Mouse (Mus musculus) intestine, postnatal 0 days (tissue): ENCODE results near the gene Asic2. TPM values are rescaled to one million over a fixed set of nuclear protein-coding genes. Genes with fewer than 3 reads are reported as not detected.

Experiments
- ATAC-seq: fragments of 200-750 bp; cut with Nextera tagmentation; 2 replicates; pipeline ENCODE4 v1.8.0; 2017; ENCODE audit warnings: mild to moderate bottlenecking, moderate TSS enrichment, moderate library complexity
- H3K27ac ChIP-seq: fragments of 300-500 bp; sonication (generic); 2 replicates; pipeline ENCODE4 v1.5.1; 2014; ENCODE audit warnings: mild to moderate bottlenecking, low read depth, low read length, moderate library complexity
- H3K27me3 ChIP-seq: fragments of 300-500 bp; sonication (generic); replicated peaks from 2 replicates; pipeline ENCODE4 v1.6.1; 2014; ENCODE audit warnings: low read length, mixed read lengths; ENCODE audit not compliant: control insufficient read depth, insufficient read depth
- H3K36me3 ChIP-seq: fragments of 300-500 bp; sonication (generic); 2 replicates; pipeline ENCODE4 v1.6.1; 2014; ENCODE audit warnings: mild to moderate bottlenecking, moderate library complexity; ENCODE audit not compliant: control insufficient read depth, insufficient read depth
- H3K4me1 ChIP-seq: fragments of 300-500 bp; sonication (generic); replicated peaks from 2 replicates; pipeline ENCODE4 v1.6.1; 2014; ENCODE audit warnings: antibody characterized with exemption, low read length, mixed read lengths; ENCODE audit not compliant: control insufficient read depth, insufficient read depth
- H3K4me2 ChIP-seq: fragments of 300-500 bp; sonication (generic); replicated peaks from 2 replicates; pipeline ENCODE4 v1.6.1; 2014; ENCODE audit warnings: low read depth, mild to moderate bottlenecking, moderate library complexity
- H3K4me3 ChIP-seq: fragments of 300-500 bp; sonication (generic); 2 replicates; pipeline ENCODE4 v1.5.1; 2014; ENCODE audit warnings: low read depth, low read length
- H3K9ac ChIP-seq: fragments of 300-500 bp; sonication (generic); 2 replicates; pipeline ENCODE4 v1.6.1; 2014; ENCODE audit warnings: mild to moderate bottlenecking, low read depth, low read length
- H3K9me3 ChIP-seq: fragments of 300-500 bp; sonication (generic); 2 replicates; pipeline ENCODE4 v1.6.1; 2016; ENCODE audit warnings: mixed run types; ENCODE audit not compliant: control insufficient read depth
- CTCF ChIP-seq: sonication (generic); IDR thresholded peaks from 2 replicates; pipeline ENCODE4 v1.5.1; 2016; ENCODE audit warnings: low read depth, mild to moderate bottlenecking, control low read depth, antibody characterized with exemption, moderate library complexity
- WGBS: fragments of 180-500 bp; shearing (Covaris S2); extraction: QIAGEN DNeasy Blood & Tissue Kit; methylation state at CpG from one replicate; pipeline ENCODE4 v1.1.7; 2014; 5-methylcytosine and 5-hydroxymethylcytosine counted together
- polyA plus RNA-seq: library from polyadenylated mRNA; unstranded; fragments of >200 nt; fragmentation: Nextera tagmentation; extraction: Ambion mirVana; gene quantifications from 2 replicates; pipeline ENCODE4 v1.2.1, GENCODE M21; 2015

Gene Asic2
- polyA plus RNA-seq, 1 experiment from 2014 or later = 0.55 TPM

- H3K4me2 ChIP-seq = no peak overlapping the region
- H3K9me3 ChIP-seq = no peaks in the 10 kb centered on the region
- 76% methylated on average over 4 of the region's 4 CpGs for WGBS
- H3K9ac ChIP-seq = no peak overlapping the region
- no peak overlapping the region for H3K4me3 ChIP-seq
- no peak overlapping the region for H3K27ac ChIP-seq
- H3K4me1 ChIP-seq = no peaks in the 10 kb centered on the region
- no peak for TF ChIP-seq CTCF
- no peaks in the 10 kb centered on the region for H3K36me3 ChIP-seq
- H3K27me3 ChIP-seq = no peaks in the 10 kb centered on the region
- ATAC-seq = no peak
Observed at GRCm38 (mm10) chr11:81800899-81801298, 167.4 kb downstream of the Asic2 start.

- ATAC-seq = no peak
- H3K27ac ChIP-seq = no peak overlapping the region
- no peaks in the 10 kb centered on the region for H3K36me3 ChIP-seq
- H3K27me3 ChIP-seq = no peaks in the 10 kb centered on the region
- H3K9me3 ChIP-seq = no peaks in the 10 kb centered on the region
- TF ChIP-seq CTCF = no peak
- no peak overlapping the region for H3K9ac ChIP-seq
- WGBS = 78% methylated on average over 2 of the region's 2 CpGs
- no peaks in the 10 kb centered on the region for H3K4me1 ChIP-seq
- no peak overlapping the region for H3K4me3 ChIP-seq
- H3K4me2 ChIP-seq = no peak overlapping the region
Observed at GRCm38 (mm10) chr11:81793588-81793987, 174.7 kb downstream of the Asic2 start.

DNA sequence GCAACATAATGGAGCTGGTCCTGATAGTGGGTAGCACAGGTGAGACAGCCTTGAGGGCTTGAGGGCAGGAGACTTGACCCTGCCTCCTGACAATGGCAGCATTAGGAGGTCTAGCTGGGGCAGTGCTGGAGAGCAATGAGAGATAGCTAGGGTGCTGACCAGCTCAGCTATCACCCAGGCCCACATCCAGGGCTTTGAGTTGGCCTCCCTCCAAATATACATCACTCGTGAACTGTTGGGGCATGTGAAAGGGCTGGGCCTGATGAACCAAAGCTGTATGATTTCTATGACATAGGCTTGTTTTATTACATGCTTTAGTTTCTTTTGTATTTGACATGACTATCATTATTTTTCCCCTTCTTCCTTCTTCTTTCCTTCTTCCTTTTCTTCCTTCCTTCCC is 176.7 kb downstream of the Asic2 start:
- no peaks in the 10 kb centered on the region for H3K27me3 ChIP-seq
- H3K4me1 ChIP-seq = no peaks in the 10 kb centered on the region
- TF ChIP-seq CTCF = no peak
- no peak overlapping the region for H3K4me2 ChIP-seq
- 75% methylated on average over 1 of the region's 1 CpGs for WGBS
- H3K9ac ChIP-seq = no peak overlapping the region
- no peaks in the 10 kb centered on the region for H3K9me3 ChIP-seq
- ATAC-seq = no peak
- no peaks in the 10 kb centered on the region for H3K36me3 ChIP-seq
- H3K4me3 ChIP-seq = no peak overlapping the region
- no peak overlapping the region for H3K27ac ChIP-seq

DNA sequence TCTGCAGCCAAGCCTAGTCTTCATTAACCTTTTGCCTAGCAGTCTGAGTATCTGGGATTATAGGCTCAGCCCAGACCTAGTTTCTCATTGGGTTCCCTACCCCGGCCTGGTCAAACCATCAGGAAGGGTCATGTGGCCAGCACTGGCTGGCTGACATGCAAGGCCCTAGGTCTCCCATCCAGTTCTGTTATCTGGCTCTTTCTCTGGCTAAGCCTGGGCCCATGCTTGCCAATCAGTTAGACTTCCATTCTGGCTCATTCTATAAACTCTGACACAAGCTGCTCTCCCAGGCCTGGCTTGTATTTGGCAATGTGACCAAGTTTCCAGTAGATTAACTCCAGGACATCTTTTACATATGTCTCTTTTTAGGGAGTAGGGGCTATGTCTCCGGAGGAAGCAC is 187.7 kb downstream of the Asic2 start:
- 88% methylated on average over 2 of the region's 2 CpGs for WGBS
- Histone ChIP-seq H3K27me3 (no peaks in the 10 kb centered on the region), H3K27ac (no peak overlapping the region), H3K36me3 (no peaks in the 10 kb centered on the region), H3K4me2 (no peak overlapping the region), H3K9ac (no peak overlapping the region), H3K9me3 (no peaks in the 10 kb centered on the region), H3K4me1 (no peaks in the 10 kb centered on the region), H3K4me3 (no peak overlapping the region)
- TF ChIP-seq CTCF = no peak
- ATAC-seq = no peak

DNA sequence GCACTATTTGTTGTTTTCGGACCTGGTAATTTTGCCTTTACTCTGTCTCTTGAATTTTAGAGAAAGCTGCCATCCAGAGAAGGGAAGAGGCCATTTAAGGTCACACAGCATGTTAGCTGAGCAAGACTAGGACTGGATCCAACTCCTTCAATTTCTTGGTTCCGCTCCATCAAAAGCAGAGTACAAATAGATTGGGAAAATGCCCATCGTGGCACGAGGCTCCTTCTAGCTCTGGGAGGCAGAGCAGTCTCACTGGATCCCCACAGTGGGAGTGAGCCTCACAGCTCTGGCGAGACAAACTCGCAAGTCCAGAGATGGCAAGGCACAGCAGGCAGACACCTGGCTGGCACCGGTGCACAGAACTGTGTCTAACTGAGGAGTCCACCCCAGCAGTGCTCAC is 188.4 kb downstream of the Asic2 start:
- no peak for ATAC-seq
- Histone ChIP-seq H3K27me3 (no peaks in the 10 kb centered on the region), H3K9me3 (no peaks in the 10 kb centered on the region), H3K4me3 (no peak overlapping the region), H3K27ac (no peak overlapping the region), H3K9ac (no peak overlapping the region), H3K4me2 (no peak overlapping the region), H3K36me3 (no peaks in the 10 kb centered on the region), H3K4me1 (no peaks in the 10 kb centered on the region)
- TF ChIP-seq CTCF = no peak
- WGBS = 84% methylated on average over 7 of the region's 7 CpGs

DNA sequence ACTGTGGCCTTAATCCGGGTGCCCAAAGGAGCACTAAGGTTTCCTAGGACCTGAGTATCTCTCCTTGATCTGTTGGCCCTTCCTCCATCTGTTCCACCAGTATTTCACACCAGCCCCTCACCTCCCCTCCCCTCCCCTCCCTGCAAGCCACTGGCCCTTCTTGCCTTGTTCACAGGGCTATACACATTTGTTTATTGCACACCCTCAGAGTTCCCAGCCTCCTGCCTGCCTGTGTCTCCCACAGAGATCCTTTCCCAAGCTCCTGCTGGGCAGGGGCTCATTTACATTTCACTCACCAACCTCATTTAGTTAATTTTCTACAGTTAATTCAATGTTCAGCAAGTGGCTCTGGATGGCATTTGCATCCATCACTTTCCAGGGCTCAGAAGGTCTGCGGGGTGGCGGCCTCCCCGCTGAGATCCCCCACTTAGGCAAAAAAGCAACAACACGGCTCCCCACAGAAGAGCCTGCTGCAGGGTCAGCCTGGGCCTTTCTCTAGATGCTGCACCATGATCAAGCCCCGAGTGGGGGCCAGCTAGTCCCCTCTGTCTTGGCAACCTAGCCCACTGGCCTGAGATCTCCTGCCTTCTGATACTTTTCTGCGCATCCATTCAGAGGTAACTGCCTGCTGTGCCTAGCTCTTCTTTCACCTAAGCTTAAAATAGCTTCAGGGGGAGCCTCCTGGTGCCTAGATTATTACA is 196.9 kb downstream of the Asic2 start:
- no peak overlapping the region for H3K27ac ChIP-seq
- H3K36me3 ChIP-seq = no peaks in the 10 kb centered on the region
- H3K4me3 ChIP-seq = no peak overlapping the region
- no peaks in the 10 kb centered on the region for H3K9me3 ChIP-seq
- no peak overlapping the region for H3K4me2 ChIP-seq
- no peak overlapping the region for H3K9ac ChIP-seq
- no peak for TF ChIP-seq CTCF
- H3K4me1 ChIP-seq = no peaks in the 10 kb centered on the region
- no peak for ATAC-seq
- H3K27me3 ChIP-seq = no peaks in the 10 kb centered on the region
- 25% methylated on average over 7 of the region's 7 CpGs for WGBS
